9 mouse cellular contexts compared by ENCODE assay signal in genomic region chr11:71749671-71750070, GRCm38 (mm10). TPM values are rescaled to one million over a fixed set of nuclear protein-coding genes. Genes with fewer than 3 reads are reported as not detected.
DNase-seq lines count a peak whose midpoint lies in the region; ATAC-seq lines count a peak whose summit lies in the region.
"Had no signal": no experiment of that assay in that cellular context is flagged by ENCODE, and none has a peak within 500 bp of the region (broad histone marks: within the 10 kb centered on the region; RNA-seq: fewer than 3 reads in every experiment).

Gene Wscd1 (plus strand): TSS chr11:71749920.

- peak within 1 kb of the TSS; percentile 65; the same call in 1 of the 2 replicates for H3K27ac ChIP-seq in hindbrain, embryonic 11.5 days (ENCODE audit: low read depth, low read length)
- H3K27ac ChIP-seq in limb, embryonic 13.5 days = no peak within 1 kb of the TSS

- peaks cover 4% of the 10 kb centered on the region; the same call in 1 of the 2 replicates for H3K4me1 ChIP-seq in megakaryocyte, embryonic 14.5 days
- peaks cover 6% of the 10 kb centered on the region; the same call in 1 of the 2 replicates for H3K4me1 ChIP-seq in hindbrain, embryonic 11.5 days (replicated peaks; ENCODE audit: control insufficient read depth, insufficient read depth, low read length)
- H3K4me1 ChIP-seq in limb, embryonic 13.5 days = peaks cover 12% of the 10 kb centered on the region

- peak within 1 kb of the TSS; percentile 89 for H3K9ac ChIP-seq in hindbrain, embryonic 11.5 days (ENCODE audit: low read depth, low read length)
- H3K9ac ChIP-seq in limb, embryonic 13.5 days = 0 out of 2 replicates have a peak within 1 kb of the TSS, but pooled peaks have one; percentile 59

- DNase-seq in embryo, embryonic 10.5 days (ENCODE audit: low spot score) = peak; percentile 74
- peak; percentile 72 for DNase-seq in hindbrain, embryonic 11.5 days (ENCODE audit: low spot score)
- peak; percentile 77 for DNase-seq in retina, embryonic 14.5 days (ENCODE audit: low spot score)
- no peak for DNase-seq in adrenal gland, postnatal 25 days
- no peak for DNase-seq in adrenal gland, postnatal 14 days

- peaks cover 52% of the 10 kb centered on the region for H3K27me3 ChIP-seq in megakaryocyte, embryonic 14.5 days (replicated peaks)
- H3K27me3 ChIP-seq in hindbrain, embryonic 11.5 days (ENCODE audit: control insufficient read depth, insufficient read depth, low read length) = no peaks in the 10 kb centered on the region
- peaks cover 58% of the 10 kb centered on the region for H3K27me3 ChIP-seq in limb, embryonic 13.5 days

- peak within 1 kb of the TSS; percentile 90 for H3K4me2 ChIP-seq in hindbrain, embryonic 11.5 days (replicated peaks; ENCODE audit: low read depth, low read length)
- H3K4me2 ChIP-seq in limb, embryonic 13.5 days (replicated peaks) = peak within 1 kb of the TSS; percentile 93

- peak within 1 kb of the TSS; percentile 51 for H3K4me3 ChIP-seq in megakaryocyte, embryonic 14.5 days (replicated peaks)
- peak within 1 kb of the TSS; percentile 85 for H3K4me3 ChIP-seq in hindbrain, embryonic 11.5 days (ENCODE audit: low read depth, low read length)
- peak within 1 kb of the TSS; percentile 55 for H3K4me3 ChIP-seq in limb, embryonic 13.5 days

- no peak for ATAC-seq in megakaryocyte, adult 5-6 weeks (ENCODE audit: poor library complexity, severe bottlenecking)
- peak; percentile 0; the same call in 1 of the 2 replicates for ATAC-seq in hindbrain, embryonic 11.5 days (ENCODE audit: low FRiP score)
- ATAC-seq in limb, embryonic 13.5 days (ENCODE audit: low FRiP score, low read depth) = no peak

- 6% methylated on average over 5 of the region's 5 CpGs for WGBS in hindbrain, embryonic 11.5 days
- 13% methylated on average over 5 of the region's 5 CpGs for WGBS in limb, embryonic 13.5 days

- H3K9me3 ChIP-seq in megakaryocyte, embryonic 14.5 days = 0 out of 2 replicates have a peak, but pooled peaks cover 4% of the 10 kb centered on the region
- H3K9me3 ChIP-seq in hindbrain, embryonic 11.5 days (ENCODE audit: control insufficient read depth, low read length) = no peaks in the 10 kb centered on the region
- H3K9me3 ChIP-seq in limb, embryonic 13.5 days = no peaks in the 10 kb centered on the region

- H3K36me3 ChIP-seq in megakaryocyte, embryonic 14.5 days (replicated peaks; ENCODE audit: low read length) = no peaks in the 10 kb centered on the region
- H3K36me3 ChIP-seq in hindbrain, embryonic 11.5 days (ENCODE audit: control insufficient read depth, insufficient read depth, low read length) = no peaks in the 10 kb centered on the region
- no peaks in the 10 kb centered on the region for H3K36me3 ChIP-seq in limb, embryonic 13.5 days

RNA-seq across cellular contexts. Expression of gene Wscd1, which starts in this region (rescaled TPM):
- polyA plus RNA-seq in megakaryocyte, embryonic 14.5 days (2012; ENCODE audit: insufficient read depth, low replicate concordance) = not detected in 2 replicates
- not detected in 2 replicates for total RNA-seq in megakaryocyte, adult 5-6 weeks (2015)
- total RNA-seq in megakaryocyte, adult 5-6 weeks (2017) = not detected in 2 replicates
- polyA plus RNA-seq in hindbrain, embryonic 11.5 days (2014; fragmentation: Nextera tagmentation; extraction: Ambion mirVana) = 31.8 and 40.5 TPM in 2 replicates
- polyA plus RNA-seq in limb, embryonic 13.5 days (2015; fragmentation: Nextera tagmentation; extraction: Ambion mirVana) = 2.4 and 2.8 TPM in 2 replicates
- total RNA-seq in adrenal gland, postnatal 25 days (2021) = 7.3 and 8.7 TPM in 2 replicates
- total RNA-seq in adrenal gland, postnatal 14 days (2021) = 7.0 and 9.6 TPM in 2 replicates
- total RNA-seq: common myeloid progenitor, adult 5-6 weeks had no signal

Comparison
In these comparisons a context has a peak if more than half of its experiments do, and no peak if none do; other contexts are left out.
1. DNase-seq: peak in embryo, embryonic 10.5 days (single experiment), hindbrain, embryonic 11.5 days (single experiment) and retina, embryonic 14.5 days (single experiment); none in adrenal gland, postnatal 25 days (single experiment) and adrenal gland, postnatal 14 days (single experiment).
2. Peak in every context shown above with its lines, with median percentiles within 50 percentile points of each other: H3K4me3 ChIP-seq.